Mouse (Mus musculus): ENCODE results near the gene Bpi. TPM values are rescaled to one million over a fixed set of nuclear protein-coding genes. Genes with fewer than 3 reads are reported as not detected.

Gene Bpi
- polyA plus RNA-seq, 1 experiment from 2014 or later: not detected

- ATAC-seq (ENCODE audit: low FRiP score, low TSS enrichment): no peak
- WGBS: 38% methylated on average over 4 of the region's 4 CpGs
- H3K27ac ChIP-seq (ENCODE audit: low read length): 0 out of 2 replicates have a peak overlapping the region, but pooled peaks have one; percentile 25
Observed at GRCm38 (mm10) chr2:158222664-158223063, 35.2 kb upstream of the Bpi start.

GRCm38 (mm10) chr2:158223497-158223896 is 34.4 kb upstream of the Bpi start:
- no peak for ATAC-seq (ENCODE audit: low FRiP score, low TSS enrichment)
- no peak overlapping the region for H3K9ac ChIP-seq (replicated peaks; ENCODE audit: low read length)
- WGBS: 66% methylated on average over 3 of the region's 3 CpGs

More at GRCm38 (mm10) chr2:158222664-158223063, 35.2 kb upstream of the Bpi start:
- Histone ChIP-seq H3K9me3 (ENCODE audit: low read length) (no peaks in the 10 kb centered on the region), H3K4me1 (ENCODE audit: insufficient read depth, low read length) (peaks cover 8% of the 10 kb centered on the region), H3K4me2 (replicated peaks; ENCODE audit: low read depth, low read length) (no peak overlapping the region), H3K4me3 (ENCODE audit: low read length) (no peak overlapping the region), H3K27me3 (ENCODE audit: insufficient read depth, low read length) (no peaks in the 10 kb centered on the region), H3K36me3 (ENCODE audit: insufficient read depth, low read length) (no peaks in the 10 kb centered on the region), H3K9ac (replicated peaks; ENCODE audit: low read length) (no peak overlapping the region)

GRCm38 (mm10) chr2:158225301-158225700 is 32.6 kb upstream of the Bpi start:
- no peaks in the 10 kb centered on the region for H3K36me3 ChIP-seq (ENCODE audit: insufficient read depth, low read length)
- no peak overlapping the region for H3K4me3 ChIP-seq (ENCODE audit: low read length)
- no peaks in the 10 kb centered on the region for H3K9me3 ChIP-seq (ENCODE audit: low read length)
- H3K9ac ChIP-seq (replicated peaks; ENCODE audit: low read length): peak overlapping the region; percentile 9; the same call in 1 of the 2 replicates
- ATAC-seq (ENCODE audit: low FRiP score, low TSS enrichment): no peak
- no peak overlapping the region for H3K4me2 ChIP-seq (replicated peaks; ENCODE audit: low read depth, low read length)
- 55% methylated on average over 5 of the region's 5 CpGs for WGBS
- no peak overlapping the region for H3K27ac ChIP-seq (ENCODE audit: low read length)
- H3K27me3 ChIP-seq (ENCODE audit: insufficient read depth, low read length): 0 out of 2 replicates have a peak, but pooled peaks cover 4% of the 10 kb centered on the region
- H3K4me1 ChIP-seq (ENCODE audit: insufficient read depth, low read length): peaks cover 13% of the 10 kb centered on the region

More at GRCm38 (mm10) chr2:158223497-158223896, 34.4 kb upstream of the Bpi start:
- Histone ChIP-seq H3K9me3 (ENCODE audit: low read length) (no peaks in the 10 kb centered on the region), H3K27ac (ENCODE audit: low read length) (no peak overlapping the region), H3K36me3 (ENCODE audit: insufficient read depth, low read length) (no peaks in the 10 kb centered on the region), H3K27me3 (ENCODE audit: insufficient read depth, low read length) (no peaks in the 10 kb centered on the region), H3K4me2 (replicated peaks; ENCODE audit: low read depth, low read length) (no peak overlapping the region), H3K4me3 (ENCODE audit: low read length) (no peak overlapping the region), H3K4me1 (ENCODE audit: insufficient read depth, low read length) (peaks cover 8% of the 10 kb centered on the region)

- H3K4me3 ChIP-seq (ENCODE audit: low read length): peak within 1 kb of the TSS; percentile 51
- ATAC-seq (ENCODE audit: low FRiP score, low TSS enrichment): peak; percentile 77
- under 1% methylated on average over 45 of the region's 55 CpGs for WGBS
- H3K9me3 ChIP-seq (ENCODE audit: low read length): no peaks in the 10 kb centered on the region
- peak within 1 kb of the TSS; percentile 90 for H3K4me2 ChIP-seq (replicated peaks; ENCODE audit: low read depth, low read length)
- no peaks in the 10 kb centered on the region for H3K36me3 ChIP-seq (ENCODE audit: insufficient read depth, low read length)
- H3K9ac ChIP-seq (replicated peaks; ENCODE audit: low read length): peak within 1 kb of the TSS; percentile 69
- H3K27ac ChIP-seq (ENCODE audit: low read length): peak within 1 kb of the TSS; percentile 63
- H3K4me1 ChIP-seq (ENCODE audit: insufficient read depth, low read length): peaks cover 9% of the 10 kb centered on the region
- 0 out of 2 replicates have a peak, but pooled peaks cover 4% of the 10 kb centered on the region for H3K27me3 ChIP-seq (ENCODE audit: insufficient read depth, low read length)
Observed at GRCm38 (mm10) chr2:158228670-158229502, 29.0 kb upstream of the Bpi start, which contains the start of gene D630003M21Rik. Gene D630003M21Rik (minus strand): TSS chr2:158229222.

GRCm38 (mm10) chr2:158229503-158229892 is 28.4 kb upstream of the Bpi start:
- peak overlapping the region; percentile 63 for H3K27ac ChIP-seq (ENCODE audit: low read length)
- peak overlapping the region; percentile 90 for H3K4me2 ChIP-seq (replicated peaks; ENCODE audit: low read depth, low read length)
- H3K27me3 ChIP-seq (ENCODE audit: insufficient read depth, low read length): 0 out of 2 replicates have a peak, but pooled peaks cover 4% of the 10 kb centered on the region
- H3K4me3 ChIP-seq (ENCODE audit: low read length): peak overlapping the region; percentile 51
- no peaks in the 10 kb centered on the region for H3K36me3 ChIP-seq (ENCODE audit: insufficient read depth, low read length)
- H3K4me1 ChIP-seq (ENCODE audit: insufficient read depth, low read length): peaks cover 9% of the 10 kb centered on the region
- peak overlapping the region; percentile 69 for H3K9ac ChIP-seq (replicated peaks; ENCODE audit: low read length)
- ATAC-seq (ENCODE audit: low FRiP score, low TSS enrichment): no peak
- WGBS: 19% methylated on average over 7 of the region's 7 CpGs
- no peaks in the 10 kb centered on the region for H3K9me3 ChIP-seq (ENCODE audit: low read length)

- Histone ChIP-seq H3K4me1 (ENCODE audit: insufficient read depth, low read length) (peaks cover 9% of the 10 kb centered on the region), H3K27me3 (ENCODE audit: insufficient read depth, low read length) (0 out of 2 replicates have a peak, but pooled peaks cover 4% of the 10 kb centered on the region), H3K9me3 (ENCODE audit: low read length) (no peaks in the 10 kb centered on the region), H3K4me3 (ENCODE audit: low read length) (no peak overlapping the region), H3K27ac (ENCODE audit: low read length) (peak overlapping the region; percentile 10; the same call in 1 of the 2 replicates), H3K4me2 (replicated peaks; ENCODE audit: low read depth, low read length) (no peak overlapping the region), H3K36me3 (ENCODE audit: insufficient read depth, low read length) (no peaks in the 10 kb centered on the region), H3K9ac (replicated peaks; ENCODE audit: low read length) (no peak overlapping the region)
- ATAC-seq (ENCODE audit: low FRiP score, low TSS enrichment): no peak
- WGBS: 49% methylated on average over 6 of the region's 6 CpGs
Observed at GRCm38 (mm10) chr2:158230617-158231016, 27.3 kb upstream of the Bpi start.

GRCm38 (mm10) chr2:158231071-158231470 is 26.8 kb upstream of the Bpi start:
- Histone ChIP-seq H3K36me3 (ENCODE audit: insufficient read depth, low read length) (no peaks in the 10 kb centered on the region), H3K27ac (ENCODE audit: low read length) (peak overlapping the region; percentile 10; the same call in 1 of the 2 replicates), H3K4me2 (replicated peaks; ENCODE audit: low read depth, low read length) (no peak overlapping the region), H3K9me3 (ENCODE audit: low read length) (no peaks in the 10 kb centered on the region), H3K27me3 (ENCODE audit: insufficient read depth, low read length) (0 out of 2 replicates have a peak, but pooled peaks cover 4% of the 10 kb centered on the region), H3K4me3 (ENCODE audit: low read length) (no peak overlapping the region), H3K4me1 (ENCODE audit: insufficient read depth, low read length) (peaks cover 9% of the 10 kb centered on the region), H3K9ac (replicated peaks; ENCODE audit: low read length) (no peak overlapping the region)
- ATAC-seq (ENCODE audit: low FRiP score, low TSS enrichment): no peak
- WGBS: 52% methylated on average over 5 of the region's 5 CpGs

GRCm38 (mm10) chr2:158232414-158232813 is 25.5 kb upstream of the Bpi start:
- ATAC-seq (ENCODE audit: low FRiP score, low TSS enrichment): no peak

GRCm38 (mm10) chr2:158233106-158233505 is 24.8 kb upstream of the Bpi start:
- no peaks in the 10 kb centered on the region for H3K36me3 ChIP-seq (ENCODE audit: insufficient read depth, low read length)
- 0 out of 2 replicates have a peak, but pooled peaks cover 4% of the 10 kb centered on the region for H3K27me3 ChIP-seq (ENCODE audit: insufficient read depth, low read length)
- no peak overlapping the region for H3K27ac ChIP-seq (ENCODE audit: low read length)
- no peaks in the 10 kb centered on the region for H3K9me3 ChIP-seq (ENCODE audit: low read length)
- no peak overlapping the region for H3K4me3 ChIP-seq (ENCODE audit: low read length)
- no peak overlapping the region for H3K4me2 ChIP-seq (replicated peaks; ENCODE audit: low read depth, low read length)
- WGBS: 75% methylated on average over 3 of the region's 3 CpGs
- peaks cover 9% of the 10 kb centered on the region for H3K4me1 ChIP-seq (ENCODE audit: insufficient read depth, low read length)
- no peak for ATAC-seq (ENCODE audit: low FRiP score, low TSS enrichment)
- no peak overlapping the region for H3K9ac ChIP-seq (replicated peaks; ENCODE audit: low read length)

More at GRCm38 (mm10) chr2:158232414-158232813, 25.5 kb upstream of the Bpi start:
- 0 out of 2 replicates have a peak, but pooled peaks cover 4% of the 10 kb centered on the region for H3K27me3 ChIP-seq (ENCODE audit: insufficient read depth, low read length)
- H3K4me1 ChIP-seq (ENCODE audit: insufficient read depth, low read length): peaks cover 9% of the 10 kb centered on the region
- H3K9me3 ChIP-seq (ENCODE audit: low read length): no peaks in the 10 kb centered on the region
- no peak overlapping the region for H3K9ac ChIP-seq (replicated peaks; ENCODE audit: low read length)
- 0 out of 2 replicates have a peak overlapping the region, but pooled peaks have one; percentile 17 for H3K27ac ChIP-seq (ENCODE audit: low read length)
- H3K36me3 ChIP-seq (ENCODE audit: insufficient read depth, low read length): no peaks in the 10 kb centered on the region
- no peak overlapping the region for H3K4me2 ChIP-seq (replicated peaks; ENCODE audit: low read depth, low read length)
- WGBS: 58% methylated on average over 3 of the region's 3 CpGs
- H3K4me3 ChIP-seq (ENCODE audit: low read length): no peak overlapping the region

GRCm38 (mm10) chr2:158236698-158237097 is 21.2 kb upstream of the Bpi start:
- Histone ChIP-seq H3K36me3 (ENCODE audit: insufficient read depth, low read length) (no peaks in the 10 kb centered on the region), H3K27ac (ENCODE audit: low read length) (no peak overlapping the region), H3K9ac (replicated peaks; ENCODE audit: low read length) (no peak overlapping the region), H3K9me3 (ENCODE audit: low read length) (no peaks in the 10 kb centered on the region), H3K4me1 (ENCODE audit: insufficient read depth, low read length) (0 out of 2 replicates have a peak, but pooled peaks cover 4% of the 10 kb centered on the region), H3K4me2 (replicated peaks; ENCODE audit: low read depth, low read length) (no peak overlapping the region), H3K27me3 (ENCODE audit: insufficient read depth, low read length) (no peaks in the 10 kb centered on the region), H3K4me3 (ENCODE audit: low read length) (no peak overlapping the region)
- ATAC-seq (ENCODE audit: low FRiP score, low TSS enrichment): no peak
